Mouse (Mus musculus): ENCODE measurements around the gene Mbd6.
"Not testable (repeated sequence)": the region's sequence is repeated elsewhere in the genome, so short reads cannot be mapped to it uniquely, and the experiment has no call there.

The Mbd6 gene

DNA sequence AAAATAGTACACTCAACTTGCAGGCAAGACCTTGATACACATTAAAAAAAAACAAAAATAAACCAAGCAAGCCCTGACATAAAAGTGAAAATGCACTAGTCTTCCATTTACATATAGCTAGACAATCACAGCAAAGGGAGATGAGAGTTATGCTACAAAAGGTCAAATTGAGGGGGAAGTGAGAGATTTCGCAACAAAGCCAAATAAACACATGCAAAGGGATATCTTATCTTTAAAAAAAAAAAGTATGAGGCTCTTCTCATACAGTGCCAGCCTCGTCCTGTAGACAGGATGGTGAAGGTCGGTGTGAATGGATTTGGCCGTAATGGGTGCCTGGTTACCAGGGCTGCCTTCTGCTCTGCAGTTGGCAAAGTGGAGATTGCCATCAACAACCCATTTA, 24.0 kb upstream of the Mbd6 start:
- DNase-seq (ENCODE audit: low read depth), result no peak

DNA sequence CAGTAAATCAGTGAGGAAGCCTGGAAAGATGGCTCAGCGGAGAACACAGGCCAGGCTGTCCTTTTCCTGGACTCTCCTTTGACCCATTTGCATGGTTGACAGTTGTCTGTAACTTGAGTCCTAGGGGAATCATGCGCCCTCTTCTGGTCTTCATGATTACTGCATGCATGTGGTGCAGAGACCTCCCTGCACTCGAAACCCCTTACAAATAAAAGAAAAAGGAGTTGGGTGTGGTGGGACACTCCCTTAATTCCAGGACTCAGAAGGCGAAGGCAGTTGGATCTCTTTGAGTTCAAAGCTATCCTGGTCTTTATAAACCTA, 23.5 kb upstream of the Mbd6 start:
- peak; percentile 88 for DNase-seq (ENCODE audit: low read depth)

- peak; percentile 94 for DNase-seq (ENCODE audit: low read depth)
These were observed 22.9 kb upstream of the Mbd6 start, which contains the start of gene Mars for GRCm38 (mm10) chr10:127311476-127312355. Gene Mars, minus strand, starts transcription at chr10:127311786.

DNA sequence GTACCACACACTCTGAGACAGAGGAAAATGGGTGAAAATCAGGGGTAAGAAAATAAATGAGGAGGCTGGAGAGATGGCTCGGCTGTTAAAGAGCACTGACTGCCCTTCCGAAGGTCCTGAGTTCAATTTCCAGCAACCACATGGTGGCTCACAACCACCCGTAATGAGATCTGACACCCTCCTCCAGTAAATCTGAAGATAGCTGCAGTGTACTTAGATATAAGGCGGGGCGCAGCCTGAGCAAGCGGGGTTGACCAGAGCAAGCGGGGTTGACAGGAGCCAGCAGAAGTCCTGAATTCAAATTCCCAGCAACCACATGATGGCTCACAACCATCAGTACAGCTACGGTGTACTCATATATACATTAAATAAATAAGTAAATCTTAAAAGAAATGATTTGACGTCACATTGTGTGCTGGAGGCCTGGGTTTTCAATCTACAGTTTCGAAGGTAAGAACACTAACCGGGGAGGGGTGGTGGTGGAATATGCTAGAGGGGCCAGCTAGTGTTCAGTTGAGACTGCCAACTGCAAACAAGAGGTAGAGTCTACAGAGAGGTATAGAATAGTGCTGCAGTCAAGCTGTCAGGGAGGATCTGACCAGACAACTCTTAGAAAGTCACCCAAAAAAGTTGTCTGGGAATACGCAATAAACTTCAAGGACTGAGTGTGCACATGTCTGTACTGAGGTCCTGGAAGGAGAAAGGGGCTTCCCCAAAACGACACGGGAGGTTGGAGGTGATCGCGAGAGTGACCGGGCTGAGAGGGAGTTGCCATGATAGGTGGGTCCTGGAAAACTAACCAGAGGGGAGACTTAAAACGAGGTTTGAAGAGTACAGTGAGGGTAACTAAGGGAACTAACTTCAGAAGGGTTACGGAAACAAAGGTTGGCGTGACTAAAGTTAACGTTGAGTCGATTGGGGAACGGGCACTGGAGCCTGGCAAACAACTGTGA, 22.0 kb upstream of the Mbd6 start:
- peak; percentile 56 for DNase-seq (ENCODE audit: low read depth)

DNA sequence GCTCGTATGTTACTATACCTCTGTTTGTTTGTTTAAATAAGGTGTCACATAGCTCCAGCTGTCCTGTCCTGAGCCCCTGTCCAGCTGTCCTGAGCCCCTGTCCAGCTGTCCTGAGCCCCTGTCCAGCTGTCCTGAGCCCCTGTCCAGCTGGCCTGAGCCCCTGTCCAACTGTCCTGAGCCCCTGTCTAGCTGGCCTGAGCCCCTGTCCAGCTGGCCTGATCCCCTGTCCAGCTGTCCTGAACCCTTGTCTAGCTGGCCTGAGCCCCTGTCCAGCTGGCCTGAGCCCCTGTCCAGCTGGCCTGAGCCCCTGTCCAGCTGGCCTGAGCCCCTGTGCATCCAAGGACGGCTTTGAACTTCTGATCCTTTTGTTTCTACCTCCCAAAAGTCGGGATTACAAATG, 20.3 kb upstream of the Mbd6 start:
- not testable (repeated sequence) for DNase-seq (ENCODE audit: low read depth)

DNA sequence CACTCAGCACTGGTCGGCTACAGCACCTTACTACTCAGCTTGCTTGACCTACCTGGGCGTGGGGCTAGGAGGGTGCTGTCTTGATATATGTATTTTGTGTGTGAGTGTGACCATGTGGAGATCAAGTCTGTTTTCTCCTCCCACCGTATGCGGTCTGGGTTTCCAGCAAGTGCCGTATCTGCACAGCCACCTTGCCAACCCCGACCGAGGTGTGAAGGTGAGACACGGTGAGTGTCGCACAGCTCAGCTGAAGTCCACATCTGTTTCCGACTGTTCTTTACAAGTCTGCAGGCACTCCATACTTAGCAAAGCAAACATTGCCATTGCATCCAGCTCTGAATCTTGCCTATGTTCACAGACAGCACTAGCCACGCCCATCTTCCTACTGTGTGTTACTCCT, 14.3 kb upstream of the Mbd6 start:
- no peak for DNase-seq (ENCODE audit: low read depth)

DNA sequence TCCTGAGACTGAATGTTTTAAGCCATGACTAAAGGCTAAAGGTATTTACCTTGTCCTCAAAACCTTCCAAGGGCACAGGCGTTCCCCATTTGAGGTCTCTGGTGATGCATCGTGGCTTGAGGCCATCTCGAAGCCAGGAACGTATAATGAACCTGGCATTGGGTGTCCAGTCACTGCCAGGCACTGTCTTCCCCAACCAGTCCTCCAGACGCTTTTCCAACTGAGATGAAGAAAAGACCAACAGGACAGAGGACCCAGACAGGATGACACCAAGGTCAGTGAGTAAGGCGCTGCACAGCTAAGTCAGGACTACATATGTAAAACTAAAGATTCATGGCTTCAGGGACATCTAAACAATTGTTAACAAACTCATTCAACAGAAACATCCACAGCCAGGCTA, 11.5 kb upstream of the Mbd6 start:
- no peak for DNase-seq (ENCODE audit: low read depth)

GRCm38 (mm10) chr10:127297015-127297871, 8.4 kb upstream of the Mbd6 start:
- DNase-seq (ENCODE audit: low read depth), result no peak

DNA sequence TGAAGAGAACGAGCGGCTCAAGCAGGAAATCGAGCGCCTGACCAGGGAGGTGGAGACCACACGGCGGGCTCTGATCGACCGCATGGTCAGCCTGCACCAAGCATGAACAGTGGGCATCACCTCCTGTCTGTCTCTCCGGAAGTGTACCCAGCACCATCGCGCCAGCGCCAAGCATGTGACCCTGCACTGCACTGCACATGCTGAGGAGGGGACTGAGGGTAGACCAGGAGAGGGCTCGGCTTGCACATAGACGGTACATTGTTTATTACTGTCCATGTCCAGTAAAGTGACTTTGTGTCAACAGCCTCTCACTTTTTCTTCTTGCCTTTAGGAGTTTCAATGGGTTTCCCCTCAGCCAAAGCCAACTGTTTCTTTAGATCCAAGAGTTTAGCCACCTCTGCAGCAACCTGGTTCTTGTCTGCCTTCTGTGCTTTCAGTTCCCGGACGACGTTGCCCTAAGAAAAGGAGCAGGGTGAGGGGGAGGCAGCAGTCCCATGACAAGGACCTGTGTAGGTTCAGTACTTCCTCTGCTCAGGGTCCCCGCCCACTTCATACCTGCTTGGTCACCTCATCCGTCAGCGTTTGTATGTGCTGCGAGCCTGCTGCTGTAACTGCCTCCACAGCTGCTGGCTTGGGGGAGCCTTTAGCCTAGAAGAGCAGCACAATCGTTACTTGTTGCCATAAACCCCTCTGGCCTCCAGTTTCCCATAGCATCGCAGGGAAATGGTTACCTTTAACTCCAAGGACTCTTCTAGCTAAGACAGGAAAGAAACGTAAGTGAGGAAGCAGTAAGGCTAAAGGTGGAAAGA, 7.4 kb upstream of the Mbd6 start:
- DNase-seq (ENCODE audit: low read depth), result no peak

DNA sequence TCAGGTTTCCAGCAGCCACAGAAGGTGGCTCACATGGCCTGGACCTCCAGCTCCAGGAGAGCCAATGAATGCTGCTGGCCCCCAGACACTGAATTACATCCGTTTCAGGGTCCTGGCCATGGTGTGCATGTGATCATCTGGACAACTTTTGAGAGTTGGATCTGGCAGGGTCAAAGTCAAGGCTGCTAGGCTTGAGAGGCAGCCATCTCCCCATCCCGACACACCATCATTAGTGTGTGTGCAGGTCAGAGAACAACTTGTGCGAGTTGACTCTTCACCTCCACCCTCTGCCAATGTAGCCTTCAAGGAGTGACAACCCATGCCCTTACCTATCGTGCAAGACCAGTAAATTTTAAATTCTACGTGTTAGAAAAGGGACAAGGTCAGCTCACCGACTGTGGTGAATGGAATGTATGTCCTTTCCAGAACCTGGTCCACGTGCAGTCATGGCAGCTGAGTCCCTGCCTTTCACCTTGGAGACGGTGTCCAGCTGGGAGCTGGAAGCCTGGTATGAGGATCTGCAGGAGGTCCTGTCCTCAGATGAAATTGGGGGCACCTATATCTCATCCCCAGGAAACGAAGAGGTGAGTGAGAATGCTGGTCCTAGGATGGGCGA, 6.2 kb upstream of the Mbd6 start:
- DNase-seq (ENCODE audit: low read depth), result no peak

DNA sequence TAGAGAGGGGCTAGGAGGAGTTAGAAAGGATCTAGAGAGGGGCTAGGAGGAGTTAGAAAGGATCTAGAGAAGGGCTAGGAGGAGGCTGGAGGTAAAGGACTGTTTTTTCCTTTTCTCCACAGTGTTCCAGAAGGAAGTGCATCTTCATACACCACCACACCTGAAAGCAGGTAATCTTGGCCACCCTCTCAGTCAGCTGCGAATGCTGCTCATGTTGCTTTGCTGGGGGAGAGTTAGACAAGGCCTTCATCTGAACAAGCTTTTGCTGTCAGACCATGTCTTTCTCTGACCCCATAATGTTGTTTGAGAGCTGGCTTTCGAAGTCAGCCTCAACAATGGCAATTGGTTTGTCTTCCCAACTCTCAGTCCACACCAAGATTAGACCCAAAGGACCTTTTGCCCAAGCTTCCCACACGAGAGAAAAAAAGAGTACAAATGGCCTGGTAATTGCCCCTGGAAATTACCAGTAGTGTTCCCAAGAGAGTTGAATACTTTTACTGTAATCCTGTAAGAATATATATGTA, 4.8 kb upstream of the Mbd6 start:
- no peak for DNase-seq (ENCODE audit: low read depth)

GRCm38 (mm10) chr10:127292987-127293538, 4.2 kb upstream of the Mbd6 start:
- DNase-seq (ENCODE audit: low read depth), result no peak

DNA sequence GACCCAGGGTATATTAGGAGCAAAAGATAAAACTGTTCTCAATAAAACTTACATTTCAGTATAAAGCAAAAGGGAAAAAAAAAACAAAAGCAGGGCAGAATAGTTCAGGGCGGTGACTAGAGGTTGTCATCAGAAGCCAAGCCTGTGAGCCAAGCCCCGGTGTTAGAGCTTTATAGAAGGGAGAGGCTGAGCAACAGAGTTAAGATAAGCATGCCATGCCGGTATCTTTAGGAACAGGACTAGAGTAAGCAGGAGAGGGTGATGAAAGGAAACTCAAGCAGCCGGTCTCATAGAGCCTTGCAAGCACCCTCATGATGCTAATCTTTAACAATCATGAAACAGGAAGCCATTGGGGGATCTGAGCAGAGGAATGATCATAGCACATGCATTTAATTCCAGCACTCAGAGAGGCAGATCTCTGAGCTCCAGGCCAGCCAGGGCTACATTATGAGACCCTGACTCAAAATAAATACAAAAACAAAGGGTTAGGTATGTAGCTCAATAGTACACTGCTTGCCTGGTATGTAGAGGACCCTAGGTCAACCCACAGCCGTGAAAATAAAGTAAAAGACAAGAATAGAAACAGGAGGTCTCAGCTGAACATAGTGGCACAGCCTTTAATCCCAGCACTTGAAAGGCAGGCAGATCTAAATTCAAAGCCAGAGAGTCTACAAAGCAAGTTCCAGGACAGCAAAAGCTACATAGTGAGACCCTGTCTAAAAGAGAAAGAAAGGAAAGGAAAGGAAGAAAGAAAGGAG, 3.2 kb upstream of the Mbd6 start:
- DNase-seq (ENCODE audit: low read depth), result peak; percentile 37

DNA sequence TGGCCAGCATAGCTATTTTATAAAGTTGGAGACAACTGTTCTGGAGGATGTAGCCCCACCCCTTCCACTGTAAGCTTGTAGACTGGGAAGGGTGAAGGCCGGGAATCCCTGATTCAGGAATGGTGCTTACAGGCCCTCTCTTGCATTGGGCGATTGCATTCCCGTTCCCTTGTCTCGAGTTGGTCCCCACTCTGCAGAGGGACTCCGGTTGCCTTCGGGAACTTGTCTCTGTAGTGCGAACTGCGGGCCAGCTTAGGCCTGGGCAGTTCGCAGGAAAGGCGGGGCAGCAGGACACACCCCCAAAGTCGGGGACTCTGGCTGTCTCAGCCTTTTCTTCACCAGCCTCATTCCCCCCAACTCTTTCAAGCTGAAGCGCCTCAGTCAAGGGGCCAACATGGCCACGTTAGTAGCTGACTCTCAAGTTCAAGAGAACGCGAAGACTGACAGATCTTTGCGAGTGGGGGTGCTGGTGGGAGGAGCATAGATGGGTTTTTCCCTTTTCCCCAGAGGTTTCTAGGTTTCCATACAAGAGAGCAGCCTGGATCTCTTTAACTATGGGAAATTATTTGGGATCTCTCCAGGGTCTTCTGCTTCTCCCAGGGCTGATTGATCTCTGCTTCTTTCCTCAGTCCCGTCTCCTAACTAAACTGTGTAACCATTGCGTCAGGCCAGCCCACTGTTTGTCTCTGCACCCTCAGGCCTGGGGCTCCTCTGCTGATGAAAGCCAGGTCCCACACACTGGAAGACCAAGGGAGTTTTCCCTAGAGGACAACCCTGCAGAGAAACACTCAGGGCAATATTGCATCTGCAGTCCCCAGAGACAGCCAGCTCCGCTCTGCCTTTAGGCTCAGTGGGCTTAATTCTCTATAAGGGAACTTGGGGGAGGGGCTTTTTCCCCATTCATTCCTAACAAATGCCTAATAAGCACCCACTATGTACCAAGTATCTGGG, 2.4 kb upstream of the Mbd6 start:
- DNase-seq (ENCODE audit: low read depth), result no peak

GRCm38 (mm10) chr10:127290307-127290929, 1.6 kb upstream of the Mbd6 start:
- DNase-seq (ENCODE audit: low read depth), result peak; percentile 100

DNA sequence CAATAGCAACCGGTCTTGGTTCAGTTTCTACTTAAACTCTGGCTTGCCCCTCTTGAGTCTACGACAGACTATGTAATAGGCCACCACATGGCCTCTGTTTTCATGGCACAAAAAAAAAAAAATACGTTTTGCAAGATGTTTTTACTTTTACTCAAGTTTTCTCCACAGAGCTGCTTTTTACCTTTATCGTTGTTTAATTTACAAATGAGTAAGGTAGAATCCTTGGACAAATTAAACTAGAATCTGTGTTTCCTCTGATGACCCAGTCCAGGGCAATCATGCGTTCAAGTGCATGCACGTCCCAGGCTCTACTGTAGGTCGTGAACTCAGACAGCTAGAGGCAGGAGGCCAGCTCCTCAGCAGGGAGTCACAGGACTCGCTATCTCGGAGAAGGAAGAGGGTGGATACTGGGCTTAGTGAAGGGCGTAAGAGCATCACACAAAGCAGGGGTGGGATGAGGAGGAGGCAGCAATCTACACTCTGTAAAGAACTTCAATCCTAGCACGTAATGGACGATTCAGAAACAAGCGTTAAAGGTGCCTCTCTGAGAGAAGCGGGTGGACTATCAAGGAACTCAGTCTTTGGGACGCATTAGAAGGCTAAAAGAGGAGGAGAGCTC, 864 bp upstream of the Mbd6 start:
- peak; percentile 49 for DNase-seq (ENCODE audit: low read depth)

- peak; percentile 35 for DNase-seq (ENCODE audit: low read depth)
These were observed 454 bp downstream of the Mbd6 start for GRCm38 (mm10) chr10:127288328-127288799.
